Mouse (Mus musculus) ES-E14 (cell line): ENCODE measurements around the gene Slc9a1. TPM values are rescaled to one million over a fixed set of nuclear protein-coding genes. Genes with fewer than 3 reads are reported as not detected.

Experiments used
- DNase-seq: peaks from one replicate; pipeline ENCODE4 v3.0.0-alpha.2; 2013; ENCODE audit warnings: low read depth, low spot score
- H3K27ac ChIP-seq: 2 replicates; pipeline ENCODE4 v1.5.1; 2012; ENCODE audit warnings: low read depth, mild to moderate bottlenecking, low read length, moderate library complexity, mixed read lengths; ENCODE audit not compliant: poor library complexity, insufficient read depth, severe bottlenecking
- H3K36me3 ChIP-seq: 2 replicates; pipeline ENCODE4 v1.6.1; 2012; ENCODE audit warnings: mild to moderate bottlenecking, low read length, moderate library complexity, mixed read lengths; ENCODE audit not compliant: control insufficient read depth, poor library complexity, insufficient read depth, severe bottlenecking
- H3K4me1 ChIP-seq, 2 experiments: fragments of 150-350 bp in 1 of 2; sonication (generic) in 1 of 2; 2 replicates each; pipeline ENCODE4 v1.6.1; 2012; ENCODE audit warnings: low read length in 2 of 2, mild to moderate bottlenecking in 1 of 2, mixed read lengths in 1 of 2; ENCODE audit not compliant: control insufficient read depth in 2 of 2, insufficient read depth in 2 of 2, poor library complexity in 1 of 2
- H3K4me3 ChIP-seq, 2 experiments: fragments of 150-350 bp in 1 of 2; sonication (generic) in 1 of 2; 2 replicates each; pipeline ENCODE4 v1.5.1; 2012; ENCODE audit warnings: low read length in 2 of 2, low read depth in 1 of 2, mild to moderate bottlenecking in 1 of 2, mixed read lengths in 1 of 2; ENCODE audit not compliant: insufficient read depth in 1 of 2, poor library complexity in 1 of 2, severe bottlenecking in 1 of 2
- H3K9ac ChIP-seq: 2 replicates; pipeline ENCODE4 v1.6.1; 2012; ENCODE audit warnings: low read depth, mild to moderate bottlenecking, low read length, mixed read lengths; ENCODE audit not compliant: poor library complexity, insufficient read depth, severe bottlenecking
- H3K9me3 ChIP-seq: fragments of 150-350 bp; sonication (generic); 2 replicates; pipeline ENCODE4 v1.6.1; 2012; ENCODE audit warnings: low read depth, mild to moderate bottlenecking, low read length; ENCODE audit not compliant: control insufficient read depth, insufficient read depth
- CHD2 ChIP-seq: IDR thresholded peaks from 2 replicates; pipeline ENCODE4 v1.6.1; 2014; ENCODE audit warnings: mild to moderate bottlenecking, low read depth, low read length, inconsistent platforms
- HCFC1 ChIP-seq: IDR thresholded peaks from 2 replicates; pipeline ENCODE4 v1.6.1; 2012; ENCODE audit warnings: low read length, inconsistent platforms, borderline replicate concordance; ENCODE audit not compliant: insufficient read depth
- MAFK ChIP-seq: IDR thresholded peaks from 2 replicates; pipeline ENCODE4 v1.6.1; 2014; ENCODE audit warnings: mild to moderate bottlenecking, low read depth, low read length, inconsistent platforms; ENCODE audit not compliant: insufficient read depth
- ZC3H11A ChIP-seq: IDR thresholded peaks from 2 replicates; pipeline ENCODE4 v1.6.1; 2012; ENCODE audit warnings: low read depth, mild to moderate bottlenecking, inconsistent platforms, low read length, borderline replicate concordance
- ZNF384 ChIP-seq: IDR thresholded peaks from 2 replicates; pipeline ENCODE4 v1.6.1; 2012; ENCODE audit warnings: low read depth, low read length, inconsistent platforms
- in situ Hi-C, 2 experiments: fragments of 600-800 bp; cut with MboI; formaldehyde crosslinking; loops; one replicate each; pipeline ENCODE4 v1.15.1; 2025; ENCODE audit warnings: low sequenced_read_pairs in 2 of 2, inconsistent platforms in 1 of 2; ENCODE audit not compliant: unreplicated experiment in 2 of 2
- total RNA-seq: library from RNA; depleted of rRNA; stranded (reverse); fragments of 300-350 nt; gene quantifications from 2 replicates; pipeline ENCODE4 v1.2.3, GENCODE M21; 2012; rRNA removed

Gene Slc9a1
- 24.7 and 24.9 TPM in 2 replicates for total RNA-seq

DNA sequence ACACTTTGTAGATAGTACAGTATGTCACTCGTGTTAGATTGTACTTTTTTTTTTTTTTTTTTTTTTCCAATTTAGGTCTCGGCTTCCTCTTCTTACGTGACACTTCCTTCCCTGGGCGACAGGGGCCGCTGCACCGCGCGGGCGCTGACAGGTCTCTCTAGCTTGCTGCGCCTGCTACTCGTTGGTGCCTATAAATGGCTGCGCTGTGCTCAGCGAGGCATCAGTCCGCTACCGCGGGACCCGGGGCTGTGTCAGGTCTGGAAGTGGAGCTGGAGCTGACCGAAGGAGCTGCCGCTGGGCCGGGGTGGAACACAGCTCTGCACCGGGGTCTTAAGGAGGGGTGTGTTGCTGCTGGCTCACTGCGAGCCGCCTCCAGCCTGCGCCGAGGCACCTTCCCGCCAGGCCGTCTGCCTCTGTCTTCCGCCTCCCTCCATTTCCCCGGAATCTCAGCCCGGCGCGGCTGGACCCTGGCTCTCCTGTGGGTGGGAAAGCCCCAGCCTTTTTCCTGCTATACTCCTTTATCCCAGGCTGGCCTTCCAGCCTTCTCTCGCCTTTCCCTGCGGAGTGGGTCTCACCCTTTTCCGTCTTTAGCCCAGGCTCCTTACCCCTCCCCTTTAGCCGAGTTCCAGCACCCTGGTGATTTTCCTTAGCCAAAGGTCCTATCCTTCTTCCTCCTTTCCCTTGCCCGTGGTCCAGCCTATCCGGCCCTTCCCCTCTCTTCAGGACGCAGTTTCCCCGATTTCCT lies at the start of gene Slc9a1:
Slc9a1 (plus strand) TSS at position 154 of the 745 bp plus-strand sequence.
- peaks cover 5 to 13% of the 10 kb centered on the region in 2 experiments for H3K4me1 ChIP-seq
- no peaks in the 10 kb centered on the region for H3K36me3 ChIP-seq
- no peak for TF ChIP-seq ZC3H11A
- TF ChIP-seq ZNF384: peak; percentile 98
- peak; percentile 75 for TF ChIP-seq HCFC1
- peak; percentile 83 for DNase-seq
- H3K27ac ChIP-seq: no peak within 1 kb of the TSS
- H3K9me3 ChIP-seq: no peaks in the 10 kb centered on the region
- peak within 1 kb of the TSS; percentile 75 to 80 for H3K4me3 ChIP-seq
- H3K9ac ChIP-seq: peak within 1 kb of the TSS; percentile 83
- in situ Hi-C loops: no loop called here

DNA sequence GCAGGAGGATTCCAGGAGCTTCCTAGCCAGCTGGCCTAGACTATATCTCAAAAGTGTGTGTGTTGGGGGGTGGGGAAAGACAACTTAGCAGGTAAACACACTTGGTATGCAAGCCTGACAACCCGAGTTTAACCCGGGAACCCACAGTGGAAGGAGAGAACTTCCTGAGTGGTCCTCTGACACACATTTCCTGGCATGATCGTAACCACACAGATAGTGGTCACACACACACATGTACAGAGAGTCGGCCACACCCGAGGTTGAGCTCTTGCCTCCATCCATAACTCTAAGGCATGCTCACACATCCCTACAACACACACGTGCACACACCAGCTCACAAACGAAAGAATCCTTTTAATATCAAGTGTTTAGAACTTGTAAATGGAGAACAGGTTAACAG lies 41.4 kb upstream of the Slc9a1 start:
- no peak overlapping the region for H3K27ac ChIP-seq
- H3K9ac ChIP-seq: no peak overlapping the region
- H3K4me1 ChIP-seq: peaks cover 0 to 3% of the 10 kb centered on the region in 2 experiments; a peak in 1 of 4 replicates
- no peaks in the 10 kb centered on the region; the same call in none of the 2 replicates for H3K36me3 ChIP-seq
- no peaks in the 10 kb centered on the region for H3K9me3 ChIP-seq
- TF ChIP-seq ZC3H11A: no peak
- TF ChIP-seq ZNF384: no peak
- no peak for TF ChIP-seq HCFC1
- TF ChIP-seq MAFK: no peak
- TF ChIP-seq CHD2: no peak
- no peak for DNase-seq
- in situ Hi-C loops: no loop called here
- H3K4me3 ChIP-seq: no peak overlapping the region

DNA sequence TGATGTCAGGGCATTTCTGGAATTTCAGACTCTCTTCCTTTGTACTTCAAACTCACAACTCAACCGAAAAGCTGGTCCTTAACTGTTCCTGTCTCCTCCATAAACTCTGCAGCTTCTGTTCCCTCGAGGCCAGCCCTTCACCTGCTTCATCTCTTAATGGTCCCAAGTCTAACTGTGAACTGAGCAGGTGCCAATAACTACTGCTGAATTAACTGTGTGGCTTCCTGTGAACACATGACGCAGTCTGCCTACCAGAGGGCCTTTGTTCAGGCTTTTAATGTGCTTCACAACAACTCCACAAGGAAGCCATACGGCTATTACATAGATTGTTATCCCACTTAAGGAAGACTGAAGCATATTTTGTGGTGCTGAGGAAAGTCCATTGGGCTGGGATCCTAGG lies 39.2 kb upstream of the Slc9a1 start:
- Histone ChIP-seq H3K27ac (no peak overlapping the region), H3K4me3 (no peak overlapping the region), H3K9ac (no peak overlapping the region), H3K9me3 (no peaks in the 10 kb centered on the region), H3K4me1 (peaks cover 0 to 5% of the 10 kb centered on the region in 2 experiments; a peak in 1 of 4 replicates), H3K36me3 (no peaks in the 10 kb centered on the region; the same call in 1 of the 2 replicates)
- in situ Hi-C loops: no loop called here
- TF ChIP-seq MAFK (no peak), CHD2 (no peak), ZC3H11A (no peak), ZNF384 (no peak), HCFC1 (no peak)
- no peak for DNase-seq

DNA sequence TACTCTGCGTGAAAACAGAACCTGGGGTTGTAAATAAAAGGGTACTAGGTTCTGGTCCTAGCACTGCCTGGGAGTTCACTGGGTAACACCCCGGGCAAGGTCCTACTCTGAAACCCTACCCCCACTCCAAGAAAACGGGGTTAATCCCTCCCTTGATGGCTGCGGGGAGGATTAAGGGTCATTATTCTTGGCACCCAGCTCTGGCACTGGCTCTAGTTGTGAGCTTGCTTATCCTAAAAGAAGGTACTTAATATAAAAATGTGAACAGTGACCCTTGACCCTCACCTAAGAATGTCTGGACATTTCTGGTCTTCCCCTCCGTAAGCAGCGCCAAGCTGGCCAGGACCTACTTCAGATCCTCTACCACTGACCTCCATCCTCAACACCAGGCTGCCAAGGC lies 36.2 kb upstream of the Slc9a1 start:
- no peaks in the 10 kb centered on the region for H3K9me3 ChIP-seq
- 0 out of 4 replicates have a peak, but pooled peaks cover 0 to 2% of the 10 kb centered on the region in 2 experiments for H3K4me1 ChIP-seq
- H3K9ac ChIP-seq: no peak overlapping the region
- no peak overlapping the region for H3K27ac ChIP-seq
- DNase-seq: no peak
- H3K4me3 ChIP-seq: no peak overlapping the region
- no peaks in the 10 kb centered on the region; the same call in 1 of the 2 replicates for H3K36me3 ChIP-seq
- no peak for TF ChIP-seq MAFK
- TF ChIP-seq CHD2: no peak
- no peak for TF ChIP-seq HCFC1
- TF ChIP-seq ZNF384: no peak
- no peak for TF ChIP-seq ZC3H11A
- in situ Hi-C loops: no loop called here
